Mouse (Mus musculus): ENCODE results near the gene Hist1h4j. TPM values are rescaled to one million over a fixed set of nuclear protein-coding genes. Genes with fewer than 3 reads are reported as not detected.
"Not testable (repeated sequence)": the region's sequence is repeated elsewhere in the genome, so short reads cannot be mapped to it uniquely, and the experiment has no call there.

The Hist1h4j gene
- polyA plus RNA-seq (2012; rRNA removed) = 3.6 and 5.5 TPM in 2 replicates

DNA sequence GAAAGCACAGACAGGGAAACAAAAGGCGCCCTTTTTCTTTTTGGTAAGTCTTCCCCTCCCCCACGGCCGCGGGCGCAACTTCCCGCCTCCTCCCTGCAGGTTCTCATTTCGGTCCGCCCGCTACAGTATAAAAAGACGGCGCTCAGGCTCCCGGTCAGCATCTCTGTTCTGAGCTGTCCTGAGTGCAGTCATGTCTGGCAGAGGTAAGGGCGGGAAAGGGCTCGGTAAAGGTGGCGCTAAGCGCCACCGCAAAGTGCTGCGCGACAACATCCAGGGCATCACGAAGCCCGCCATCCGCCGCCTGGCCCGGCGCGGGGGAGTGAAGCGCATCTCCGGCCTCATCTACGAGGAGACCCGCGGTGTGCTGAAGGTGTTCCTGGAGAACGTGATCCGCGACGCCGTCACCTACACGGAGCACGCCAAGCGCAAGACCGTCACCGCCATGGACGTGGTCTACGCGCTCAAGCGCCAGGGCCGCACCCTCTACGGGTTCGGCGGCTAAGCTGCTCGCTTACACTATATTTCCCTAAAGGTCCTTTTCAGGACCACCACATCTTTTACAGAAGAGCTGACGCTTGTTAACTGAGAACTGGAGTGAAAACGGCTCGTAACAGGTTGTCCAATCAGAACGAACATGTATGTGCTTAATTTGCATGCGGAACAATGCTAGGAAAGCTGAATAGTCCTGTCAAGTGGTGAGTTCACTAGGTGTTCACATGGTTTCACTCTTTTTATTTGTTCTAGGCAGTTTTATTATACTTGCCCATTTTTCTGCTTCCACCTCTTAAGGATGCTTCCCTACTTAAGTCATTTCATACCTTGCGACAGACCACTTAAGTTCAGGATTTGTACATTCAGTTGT lies at the start of gene Hist1h4j:
Gene Hist1h4j, plus strand, starts transcription at position 159 of the 862 bp plus-strand sequence.
- DNase-seq (ENCODE audit: low read depth, low spot score) = not testable (repeated sequence)
- under 1% methylated on average over 52 of the region's 56 CpGs for WGBS

DNA sequence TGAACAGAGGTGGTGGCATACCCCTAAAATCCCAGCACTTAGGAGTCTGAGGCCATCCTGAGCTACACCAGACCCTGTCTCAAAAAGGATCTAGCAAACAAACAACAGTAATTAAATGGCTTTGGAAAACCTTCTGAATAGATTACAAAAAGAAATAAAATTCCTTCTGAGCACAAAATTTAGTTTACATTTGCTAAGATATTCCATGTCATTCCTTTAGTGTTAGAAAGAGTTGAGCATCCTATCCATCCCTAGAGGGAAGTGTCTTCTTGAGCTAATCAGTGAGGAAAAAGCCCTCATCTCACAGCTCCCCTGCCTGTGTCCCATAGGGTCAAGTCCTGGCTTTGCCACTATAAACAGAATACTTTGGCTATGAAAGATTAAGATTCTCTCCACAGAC lies 37.1 kb upstream of the Hist1h4j start, which contains the start of gene Olfr1359:
Gene Olfr1359, plus strand, starts transcription at position 301 of the 400 bp plus-strand sequence.
- DNase-seq (ENCODE audit: low read depth, low spot score) = no peak

DNA sequence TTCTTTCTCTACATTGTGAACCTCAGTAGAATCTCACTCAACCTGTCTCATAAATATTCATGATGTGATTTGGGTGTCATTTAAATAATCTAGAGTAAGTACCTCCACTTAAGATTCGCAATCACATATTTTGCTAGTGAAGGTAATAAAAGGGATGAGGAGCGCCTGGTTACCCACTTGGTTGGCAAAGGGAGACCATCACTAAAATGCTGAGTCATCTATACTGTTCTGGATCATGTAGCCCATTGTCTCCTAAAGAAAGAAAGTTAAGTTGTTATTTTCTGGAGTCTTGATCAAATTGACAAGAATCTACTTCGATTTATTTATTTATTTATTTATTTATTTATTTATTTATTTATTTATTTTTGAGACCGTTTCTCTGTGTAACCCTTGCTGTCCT lies 28.2 kb upstream of the Hist1h4j start:
- DNase-seq (ENCODE audit: low read depth, low spot score) = no peak

DNA sequence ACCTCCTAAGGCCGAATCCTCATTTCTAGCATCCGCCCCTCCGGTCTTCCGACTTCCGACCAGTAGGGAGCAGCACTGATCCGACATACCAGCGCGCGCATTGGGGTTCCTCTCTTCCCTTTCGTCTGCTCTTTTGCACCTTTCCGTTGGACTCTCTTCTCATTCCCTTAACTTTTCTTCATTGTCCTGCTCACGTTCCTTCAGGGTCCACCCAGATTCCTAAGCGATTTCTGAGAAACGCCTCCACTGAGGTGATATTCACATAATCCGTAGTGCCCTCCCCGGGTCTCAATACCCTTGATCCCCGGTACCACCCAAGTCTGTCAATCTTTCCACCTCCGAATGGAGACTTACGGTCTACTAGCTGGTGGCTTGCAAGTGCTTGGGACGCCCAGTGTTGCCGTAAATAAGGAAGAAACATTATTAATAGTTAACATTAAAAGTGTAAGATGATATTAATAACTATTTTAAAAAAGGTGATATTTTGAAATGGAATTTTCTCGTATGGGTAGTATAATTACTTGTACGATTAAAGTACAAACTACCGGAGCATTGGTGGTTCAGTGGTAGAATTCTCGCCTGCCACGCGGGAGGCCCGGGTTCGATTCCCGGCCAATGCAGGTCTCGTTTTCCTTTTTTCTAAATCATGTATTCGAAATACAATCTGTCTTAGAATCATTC lies 24.7 kb upstream of the Hist1h4j start:
- 1% methylated on average over 32 of the region's 32 CpGs for WGBS
- DNase-seq (ENCODE audit: low read depth, low spot score) = peak; percentile 66

More for the DNA sequence above, 28.2 kb upstream of the Hist1h4j start:
- WGBS = 48% methylated on average over 4 of the region's 4 CpGs

DNA sequence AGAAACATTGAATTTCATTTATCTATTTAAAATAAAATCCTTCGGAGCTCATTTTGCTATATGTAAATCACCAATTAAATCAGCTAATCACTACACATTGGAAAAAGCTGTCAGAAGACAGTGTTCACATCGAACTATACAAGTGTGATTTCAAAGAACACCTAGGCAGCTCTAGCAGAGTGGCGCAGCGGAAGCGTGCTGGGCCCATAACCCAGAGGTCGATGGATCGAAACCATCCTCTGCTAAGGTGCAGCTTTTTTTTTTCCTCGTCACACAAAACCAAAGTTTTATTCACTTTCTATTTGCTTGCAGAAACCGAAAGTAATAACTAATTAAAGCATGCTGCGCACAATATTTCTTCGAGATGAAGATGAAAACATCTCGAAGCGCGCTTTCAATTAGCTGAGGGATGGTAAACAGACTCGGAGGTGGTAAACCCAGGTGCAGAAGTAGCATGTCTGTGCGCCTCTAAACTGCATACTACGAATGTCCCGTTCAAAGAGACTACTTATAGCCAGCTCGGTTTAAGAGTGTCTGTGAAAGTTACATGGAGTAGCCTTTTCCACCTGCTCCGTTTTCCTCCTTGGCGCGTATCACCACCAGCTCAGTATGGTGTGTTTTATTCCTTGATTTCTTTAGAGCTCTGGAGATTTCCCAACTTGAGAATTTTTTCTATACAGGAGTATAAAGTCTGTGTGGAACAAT lies 23.9 kb upstream of the Hist1h4j start:
- 4% methylated on average over 22 of the region's 22 CpGs for WGBS
- no peak for DNase-seq (ENCODE audit: low read depth, low spot score)

DNA sequence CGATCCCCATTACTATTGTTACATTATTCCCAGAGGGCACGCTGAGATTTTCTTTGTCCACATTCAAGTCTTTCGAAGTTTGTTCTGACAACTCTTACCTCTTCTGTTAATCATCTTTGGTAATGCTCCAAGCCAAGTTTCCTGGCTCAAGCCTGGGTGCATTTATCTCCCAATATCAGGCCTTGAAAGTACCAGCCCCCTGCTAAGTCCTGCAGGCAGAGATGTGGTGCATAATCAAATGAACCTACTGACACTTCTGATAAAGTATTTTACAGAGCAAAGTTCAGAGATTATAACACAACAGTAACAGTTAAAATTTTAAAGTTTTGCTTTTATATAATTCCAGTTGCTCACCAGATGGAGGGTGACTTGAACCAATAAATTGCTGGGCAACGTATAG lies 23.2 kb upstream of the Hist1h4j start:
- 16% methylated on average over 4 of the region's 4 CpGs for WGBS

DNA sequence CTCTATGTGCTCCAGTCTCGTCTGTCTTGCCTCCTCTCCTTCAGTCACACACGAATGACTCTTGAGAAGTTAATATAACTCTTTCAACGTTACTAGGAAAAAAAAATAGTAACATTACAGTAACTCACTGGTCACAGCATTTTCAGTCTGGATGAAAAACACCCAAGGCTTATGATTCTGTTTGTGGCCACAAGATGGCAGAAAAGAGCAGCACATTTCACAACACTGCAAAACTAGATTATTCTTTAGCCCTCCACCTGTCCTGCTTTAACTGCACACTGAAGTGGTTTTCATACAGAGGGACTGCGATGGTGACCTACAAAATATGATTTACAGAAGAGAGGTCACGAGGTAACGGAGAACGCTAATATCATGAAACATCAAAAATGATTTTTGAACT lies 20.1 kb upstream of the Hist1h4j start:
- under 1% methylated on average over 7 of the region's 7 CpGs for WGBS
- peak; percentile 45 for DNase-seq (ENCODE audit: low read depth, low spot score)

More for the DNA sequence above, 23.2 kb upstream of the Hist1h4j start:
- DNase-seq (ENCODE audit: low read depth, low spot score) = no peak

DNA sequence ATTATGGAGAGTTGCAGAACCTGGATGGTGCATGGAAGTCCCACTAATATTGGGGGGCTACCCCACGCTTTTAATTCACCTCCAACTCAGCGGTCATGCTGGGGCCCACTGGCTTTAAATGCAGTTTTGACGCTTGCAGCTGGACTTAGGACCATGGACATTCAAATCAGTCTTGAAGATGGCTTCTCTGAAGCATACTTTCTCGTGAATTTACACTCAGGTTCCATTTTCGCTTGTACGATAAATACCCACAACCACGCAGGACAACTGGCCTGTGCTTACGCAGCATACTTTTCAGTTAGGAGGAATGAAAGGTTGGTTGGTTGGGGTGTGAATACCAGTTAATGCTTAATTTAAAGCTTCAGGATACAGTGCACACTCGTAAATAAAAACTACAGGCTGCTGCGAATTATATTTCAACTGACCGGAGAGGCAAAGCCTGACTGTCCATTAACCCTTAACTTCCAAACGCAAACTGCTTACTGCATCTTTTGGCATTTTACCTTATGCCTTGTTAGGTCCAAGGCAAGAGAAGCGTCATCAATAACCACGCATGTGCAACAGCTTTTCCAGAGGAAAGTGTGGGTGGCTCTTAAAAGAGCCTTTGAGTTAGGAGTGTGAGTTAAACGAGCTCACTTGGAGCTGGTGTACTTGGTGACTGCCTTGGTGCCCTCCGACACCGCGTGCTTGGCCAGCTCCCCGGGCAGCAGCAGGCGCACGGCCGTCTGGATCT lies 19.6 kb upstream of the Hist1h4j start:
- WGBS = under 1% methylated on average over 22 of the region's 22 CpGs
- no peak for DNase-seq (ENCODE audit: low read depth, low spot score)

DNA sequence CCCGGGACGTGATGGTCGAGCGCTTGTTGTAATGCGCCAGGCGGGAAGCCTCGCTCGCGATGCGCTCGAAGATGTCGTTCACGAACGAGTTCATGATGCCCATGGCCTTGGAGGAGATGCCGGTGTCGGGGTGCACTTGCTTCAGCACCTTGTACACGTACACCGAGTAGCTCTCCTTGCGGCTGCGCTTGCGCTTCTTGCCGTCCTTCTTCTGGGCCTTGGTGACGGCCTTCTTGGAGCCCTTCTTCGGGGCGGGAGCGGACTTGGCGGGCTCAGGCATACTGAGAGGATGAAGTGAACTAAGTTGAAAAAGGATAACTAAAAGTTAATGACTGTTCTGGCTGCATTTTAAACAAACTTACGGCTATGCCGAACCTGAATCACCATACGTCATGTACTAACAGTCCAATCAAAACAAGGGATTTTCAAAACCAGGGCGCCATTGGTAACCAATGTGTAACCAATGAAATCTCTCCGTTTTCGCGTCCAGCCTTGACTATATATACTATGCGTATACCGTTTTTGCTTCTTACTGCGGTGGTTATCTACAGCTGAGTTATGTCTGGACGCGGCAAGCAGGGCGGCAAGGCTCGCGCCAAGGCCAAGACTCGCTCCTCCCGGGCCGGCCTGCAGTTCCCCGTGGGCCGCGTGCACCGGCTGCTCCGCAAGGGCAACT lies 18.9 kb upstream of the Hist1h4j start, which contains the start of the genes Hist1h2bl and Hist1h2ai:
Gene Hist1h2bl, minus strand, starts transcription at position 280 of the 676 bp plus-strand sequence.
Gene Hist1h2ai, plus strand, starts transcription at position 559 of the 676 bp plus-strand sequence.
- under 1% methylated on average over 40 of the region's 50 CpGs for WGBS
- peak; percentile 87 for DNase-seq (ENCODE audit: low read depth, low spot score)

DNA sequence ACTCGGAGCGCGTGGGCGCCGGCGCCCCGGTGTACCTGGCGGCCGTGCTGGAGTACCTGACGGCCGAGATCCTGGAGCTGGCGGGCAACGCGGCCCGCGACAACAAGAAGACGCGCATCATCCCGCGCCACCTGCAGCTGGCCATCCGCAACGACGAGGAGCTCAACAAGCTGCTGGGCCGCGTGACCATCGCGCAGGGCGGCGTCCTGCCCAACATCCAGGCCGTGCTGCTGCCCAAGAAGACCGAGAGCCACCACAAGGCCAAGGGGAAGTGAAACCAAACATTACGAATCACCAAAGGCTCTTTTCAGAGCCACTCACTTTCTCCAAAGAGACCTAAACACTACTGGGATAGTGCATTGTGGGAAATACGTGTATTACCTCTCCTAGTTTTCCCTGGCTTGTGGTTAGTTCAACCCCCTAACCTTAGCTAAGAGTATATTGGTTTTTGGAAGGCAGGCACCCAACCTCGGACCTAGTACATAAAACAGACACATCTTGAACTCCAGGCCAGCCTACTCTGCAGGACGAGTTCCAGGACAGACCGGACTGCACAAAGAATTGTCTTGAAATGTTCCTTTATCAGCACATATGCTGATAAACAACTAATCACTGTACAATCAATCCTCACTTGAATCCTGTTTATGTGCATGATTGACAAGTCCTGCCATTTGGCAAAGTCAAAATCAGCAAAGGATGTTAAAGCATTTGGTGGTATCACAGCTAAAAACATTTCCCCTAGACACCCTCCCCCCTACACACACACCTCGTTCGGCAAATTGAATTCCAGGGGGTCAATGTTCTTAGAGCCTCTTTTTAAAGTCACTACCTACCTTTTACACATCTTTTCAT lies 18.1 kb upstream of the Hist1h4j start:
- WGBS = under 1% methylated on average over 20 of the region's 38 CpGs
- not testable (repeated sequence) for DNase-seq (ENCODE audit: low read depth, low spot score)

DNA sequence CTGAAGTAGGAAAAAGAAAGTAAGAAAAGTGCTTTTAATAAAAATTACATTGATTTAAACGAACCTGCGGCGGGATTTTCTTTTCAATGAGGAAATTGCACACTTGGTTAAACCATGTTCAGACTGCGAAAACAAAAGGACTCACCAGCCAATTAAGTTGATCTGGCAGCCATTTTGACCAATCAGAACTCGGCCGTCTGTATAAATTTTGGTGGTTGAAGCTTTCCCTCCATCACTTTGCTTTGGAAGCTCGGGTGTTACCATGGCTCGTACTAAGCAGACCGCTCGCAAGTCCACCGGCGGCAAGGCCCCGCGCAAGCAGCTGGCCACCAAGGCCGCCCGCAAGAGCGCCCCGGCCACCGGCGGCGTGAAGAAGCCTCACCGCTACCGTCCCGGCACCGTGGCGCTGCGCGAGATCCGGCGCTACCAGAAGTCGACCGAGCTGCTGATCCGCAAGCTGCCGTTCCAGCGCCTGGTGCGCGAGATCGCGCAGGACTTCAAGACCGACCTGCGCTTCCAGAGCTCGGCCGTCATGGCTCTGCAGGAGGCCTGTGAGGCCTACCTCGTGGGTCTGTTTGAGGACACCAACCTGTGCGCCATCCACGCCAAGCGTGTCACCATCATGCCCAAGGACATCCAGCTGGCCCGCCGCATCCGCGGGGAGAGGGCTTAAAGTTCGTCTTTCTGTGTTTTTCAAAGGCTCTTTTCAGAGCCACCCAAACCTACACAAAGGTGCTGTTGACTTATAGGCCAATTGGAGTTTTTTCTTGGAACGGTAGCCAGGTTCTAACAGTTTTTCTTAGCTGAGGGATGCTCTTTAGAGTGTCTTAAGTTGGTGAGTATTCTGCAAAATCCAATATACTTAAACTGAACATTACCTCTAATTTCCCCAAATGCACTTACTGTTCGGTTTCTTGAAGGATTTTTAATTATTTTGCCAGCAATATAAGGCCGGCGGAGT lies 17.2 kb upstream of the Hist1h4j start, which contains the start of gene Hist1h3h:
Gene Hist1h3h, plus strand, starts transcription at position 263 of the 961 bp plus-strand sequence.
- WGBS = 4% methylated on average over 31 of the region's 56 CpGs
- DNase-seq (ENCODE audit: low read depth, low spot score) = peak; percentile 75

DNA sequence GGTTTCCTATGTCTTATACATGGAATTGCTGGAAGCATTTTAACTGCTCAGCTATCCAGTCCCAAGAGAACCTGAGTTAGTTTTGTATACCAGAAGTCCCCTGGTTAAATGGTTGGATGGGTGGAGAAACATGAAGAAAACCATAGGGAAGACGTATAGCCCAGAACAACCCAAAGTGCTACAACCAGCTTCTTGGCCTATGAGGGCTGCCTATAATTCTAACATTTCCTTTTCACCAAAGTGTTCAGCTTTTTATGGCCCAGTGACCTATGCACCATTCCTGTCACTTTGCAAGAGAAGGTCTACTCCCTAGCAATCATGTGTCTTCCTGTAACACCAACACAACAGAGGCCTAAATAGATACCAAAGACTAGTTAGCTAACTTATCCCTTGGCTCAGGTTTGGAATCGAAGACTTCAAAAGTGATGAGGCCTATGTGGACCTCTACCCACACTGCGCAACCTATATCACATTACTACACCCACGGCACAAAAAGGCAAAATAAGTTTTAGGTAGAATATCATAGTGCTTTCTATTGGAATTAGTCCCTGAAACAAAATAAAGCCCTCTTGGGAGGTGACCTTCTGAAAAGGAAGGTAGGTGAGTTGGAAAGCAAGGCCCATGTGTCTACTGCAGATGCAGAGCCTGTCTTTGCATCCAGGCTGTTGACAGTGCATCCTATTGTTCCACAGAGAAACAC lies 16.3 kb upstream of the Hist1h4j start:
- 72% methylated on average over 4 of the region's 4 CpGs for WGBS
- DNase-seq (ENCODE audit: low read depth, low spot score) = no peak

DNA sequence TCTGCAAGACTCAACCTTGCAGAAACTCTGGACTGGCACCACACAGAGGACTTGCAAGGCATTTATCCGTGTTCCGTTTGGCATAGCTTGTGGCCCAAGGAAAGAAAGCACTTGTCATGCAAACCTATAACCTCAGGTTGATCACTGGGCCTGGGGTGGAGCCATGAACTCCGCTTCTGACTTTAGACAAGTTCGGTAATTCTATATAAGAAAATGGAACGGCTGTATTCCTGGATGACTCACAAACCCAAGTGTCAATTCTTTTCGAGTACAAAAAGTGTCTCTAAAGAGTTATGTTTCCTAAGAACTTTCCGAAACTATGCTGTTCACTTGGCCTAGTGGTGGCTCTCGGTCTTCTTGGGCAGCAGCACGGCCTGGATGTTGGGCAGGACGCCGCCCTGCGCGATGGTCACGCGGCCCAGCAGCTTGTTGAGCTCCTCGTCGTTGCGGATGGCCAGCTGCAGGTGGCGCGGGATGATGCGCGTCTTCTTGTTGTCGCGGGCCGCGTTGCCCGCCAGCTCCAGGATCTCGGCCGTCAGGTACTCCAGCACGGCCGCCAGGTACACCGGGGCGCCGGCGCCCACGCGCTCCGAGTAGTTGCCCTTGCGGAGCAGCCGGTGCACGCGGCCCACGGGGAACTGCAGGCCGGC lies 13.6 kb upstream of the Hist1h4j start:
- 3% methylated on average over 21 of the region's 44 CpGs for WGBS
- DNase-seq (ENCODE audit: low read depth, low spot score) = not testable (repeated sequence)

DNA sequence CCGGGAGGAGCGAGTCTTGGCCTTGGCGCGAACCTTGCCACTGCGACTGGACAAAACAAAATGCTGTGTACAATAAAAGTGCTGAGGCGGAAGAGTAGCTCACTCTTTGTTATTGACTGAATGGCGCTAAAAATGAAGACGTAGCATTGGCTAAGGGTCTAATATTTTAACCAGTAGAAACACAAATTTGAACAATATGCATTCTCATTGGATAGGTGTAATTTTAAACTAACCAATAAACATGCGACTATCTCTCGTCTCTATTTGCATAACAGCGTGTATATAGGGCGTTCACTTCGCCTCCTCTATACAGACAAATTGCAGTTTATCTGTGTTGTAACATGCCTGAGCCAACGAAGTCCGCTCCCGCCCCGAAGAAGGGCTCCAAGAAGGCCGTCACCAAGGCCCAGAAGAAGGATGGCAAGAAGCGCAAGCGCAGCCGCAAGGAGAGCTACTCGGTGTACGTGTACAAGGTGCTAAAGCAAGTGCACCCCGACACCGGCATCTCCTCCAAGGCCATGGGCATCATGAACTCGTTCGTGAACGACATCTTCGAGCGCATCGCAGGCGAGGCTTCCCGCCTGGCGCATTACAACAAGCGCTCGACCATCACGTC lies 13.0 kb upstream of the Hist1h4j start, which contains the start of gene Hist1h2bm:
Gene Hist1h2bm, plus strand, starts transcription at position 288 of the 616 bp plus-strand sequence.
- under 1% methylated on average over 37 of the region's 37 CpGs for WGBS
- peak; percentile 84 for DNase-seq (ENCODE audit: low read depth, low spot score)

DNA sequence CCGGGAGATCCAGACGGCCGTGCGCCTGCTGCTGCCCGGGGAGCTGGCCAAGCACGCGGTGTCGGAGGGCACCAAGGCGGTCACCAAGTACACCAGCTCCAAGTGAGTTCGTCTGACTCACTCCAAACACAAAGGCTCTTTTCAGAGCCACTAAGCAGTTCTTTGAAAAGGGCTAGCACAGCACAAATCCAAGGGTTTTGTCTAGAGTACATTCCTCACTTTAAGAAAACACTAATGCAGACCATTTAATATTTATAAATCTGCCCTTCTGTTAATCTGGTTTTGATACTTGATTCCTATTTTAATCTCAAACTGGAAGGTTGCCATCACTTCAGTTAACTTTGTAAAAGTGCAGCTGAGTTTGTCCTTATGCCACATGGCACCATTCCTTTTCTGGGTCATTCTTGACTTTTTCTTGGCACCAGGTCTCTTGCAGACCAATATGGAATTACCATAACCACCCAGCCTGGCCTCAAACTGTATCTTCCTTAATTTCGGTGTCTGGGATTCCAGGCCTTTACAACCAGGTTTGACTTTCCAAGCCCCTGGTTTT lies 12.4 kb upstream of the Hist1h4j start:
- 5% methylated on average over 11 of the region's 11 CpGs for WGBS
- no peak for DNase-seq (ENCODE audit: low read depth, low spot score)
